Mouse (Mus musculus): Measurements from ENCODE around the gene Fancc. TPM values are rescaled to one million over a fixed set of nuclear protein-coding genes. Genes with fewer than 3 reads are reported as not detected.

The Fancc gene
- polyA plus RNA-seq, 1 experiment = 9.7 TPM

GRCm38 (mm10) chr13:63350076-63350475, 147.0 kb downstream of the Fancc start:
- TF ChIP-seq POLR2A (IDR thresholded peaks at IDR 0.05; ENCODE audit: control insufficient read depth, low read depth, low read length) (no peak), CTCF (IDR thresholded peaks at IDR 0.05; ENCODE audit: control insufficient read depth, insufficient read depth, insufficient replicate concordance, low read depth, low read length) (no peak)
- Histone ChIP-seq H3K36me3 (ENCODE audit: control insufficient read depth, insufficient read depth, low read length) (no peaks in the 10 kb centered on the region), H3K4me1 (ENCODE audit: control insufficient read depth, insufficient read depth, low read length) (no peaks in the 10 kb centered on the region), H3K27me3 (ENCODE audit: control insufficient read depth, insufficient read depth, low read length) (no peaks in the 10 kb centered on the region), H3K4me3 (ENCODE audit: control insufficient read depth, low read depth, low read length) (no peak overlapping the region), H3K27ac (ENCODE audit: control insufficient read depth, insufficient read depth, low read depth, low read length) (no peak overlapping the region)

DNA sequence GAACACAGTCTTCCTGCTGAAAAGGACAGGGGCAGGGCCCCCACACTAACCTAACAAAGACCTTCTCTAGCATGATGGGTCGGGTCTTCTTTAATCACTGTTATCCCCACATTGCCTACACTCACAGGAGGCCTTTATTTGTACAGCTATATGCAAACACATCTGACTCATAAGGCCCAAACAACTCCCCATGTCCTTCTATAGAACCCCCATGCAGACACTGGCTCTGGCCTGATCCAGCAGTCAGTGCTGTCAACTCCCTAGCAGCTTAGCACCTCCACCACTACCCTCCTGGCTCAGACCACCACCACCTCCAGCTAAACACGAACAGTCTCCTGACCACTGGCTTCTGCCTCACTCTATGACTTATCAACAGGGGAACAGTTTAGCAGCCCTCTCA, 149.4 kb downstream of the Fancc start:
- TF ChIP-seq CTCF (IDR thresholded peaks at IDR 0.05; ENCODE audit: control insufficient read depth, insufficient read depth, insufficient replicate concordance, low read depth, low read length) (no peak), POLR2A (IDR thresholded peaks at IDR 0.05; ENCODE audit: control insufficient read depth, low read depth, low read length) (no peak)
- H3K27ac ChIP-seq (ENCODE audit: control insufficient read depth, insufficient read depth, low read depth, low read length) = no peak overlapping the region
- H3K36me3 ChIP-seq (ENCODE audit: control insufficient read depth, insufficient read depth, low read length) = no peaks in the 10 kb centered on the region
- H3K27me3 ChIP-seq (ENCODE audit: control insufficient read depth, insufficient read depth, low read length) = no peaks in the 10 kb centered on the region
- no peak overlapping the region for H3K4me3 ChIP-seq (ENCODE audit: control insufficient read depth, low read depth, low read length)
- no peaks in the 10 kb centered on the region for H3K4me1 ChIP-seq (ENCODE audit: control insufficient read depth, insufficient read depth, low read length)

- TF ChIP-seq CTCF (IDR thresholded peaks at IDR 0.05; ENCODE audit: control insufficient read depth, insufficient read depth, insufficient replicate concordance, low read depth, low read length) (no peak), POLR2A (IDR thresholded peaks at IDR 0.05; ENCODE audit: control insufficient read depth, low read depth, low read length) (no peak)
- H3K27ac ChIP-seq (ENCODE audit: control insufficient read depth, insufficient read depth, low read depth, low read length) = no peak overlapping the region
- H3K36me3 ChIP-seq (ENCODE audit: control insufficient read depth, insufficient read depth, low read length) = no peaks in the 10 kb centered on the region
- H3K4me3 ChIP-seq (ENCODE audit: control insufficient read depth, low read depth, low read length) = no peak overlapping the region
- H3K27me3 ChIP-seq (ENCODE audit: control insufficient read depth, insufficient read depth, low read length) = no peaks in the 10 kb centered on the region
- no peaks in the 10 kb centered on the region for H3K4me1 ChIP-seq (ENCODE audit: control insufficient read depth, insufficient read depth, low read length)
Observed at GRCm38 (mm10) chr13:63345476-63346225, 151.4 kb downstream of the Fancc start.

GRCm38 (mm10) chr13:63344481-63344880, 152.6 kb downstream of the Fancc start:
- no peak overlapping the region for H3K4me3 ChIP-seq (ENCODE audit: control insufficient read depth, low read depth, low read length)
- no peaks in the 10 kb centered on the region for H3K27me3 ChIP-seq (ENCODE audit: control insufficient read depth, insufficient read depth, low read length)
- TF ChIP-seq CTCF (IDR thresholded peaks at IDR 0.05; ENCODE audit: control insufficient read depth, insufficient read depth, insufficient replicate concordance, low read depth, low read length) (no peak), POLR2A (IDR thresholded peaks at IDR 0.05; ENCODE audit: control insufficient read depth, low read depth, low read length) (no peak)

GRCm38 (mm10) chr13:63342781-63343180, 154.3 kb downstream of the Fancc start:
- H3K36me3 ChIP-seq (ENCODE audit: control insufficient read depth, insufficient read depth, low read length) = no peaks in the 10 kb centered on the region
- H3K27ac ChIP-seq (ENCODE audit: control insufficient read depth, insufficient read depth, low read depth, low read length) = no peak overlapping the region
- no peaks in the 10 kb centered on the region for H3K4me1 ChIP-seq (ENCODE audit: control insufficient read depth, insufficient read depth, low read length)
- H3K4me3 ChIP-seq (ENCODE audit: control insufficient read depth, low read depth, low read length) = no peak overlapping the region
- no peak for TF ChIP-seq CTCF (IDR thresholded peaks at IDR 0.05; ENCODE audit: control insufficient read depth, insufficient read depth, insufficient replicate concordance, low read depth, low read length)
- TF ChIP-seq POLR2A (IDR thresholded peaks at IDR 0.05; ENCODE audit: control insufficient read depth, low read depth, low read length) = no peak
- no peaks in the 10 kb centered on the region for H3K27me3 ChIP-seq (ENCODE audit: control insufficient read depth, insufficient read depth, low read length)

More at GRCm38 (mm10) chr13:63344481-63344880, 152.6 kb downstream of the Fancc start:
- H3K27ac ChIP-seq (ENCODE audit: control insufficient read depth, insufficient read depth, low read depth, low read length) = no peak overlapping the region
- H3K4me1 ChIP-seq (ENCODE audit: control insufficient read depth, insufficient read depth, low read length) = no peaks in the 10 kb centered on the region
- no peaks in the 10 kb centered on the region for H3K36me3 ChIP-seq (ENCODE audit: control insufficient read depth, insufficient read depth, low read length)

GRCm38 (mm10) chr13:63339946-63340345, 157.1 kb downstream of the Fancc start:
- no peaks in the 10 kb centered on the region for H3K27me3 ChIP-seq (ENCODE audit: control insufficient read depth, insufficient read depth, low read length)
- no peak overlapping the region for H3K27ac ChIP-seq (ENCODE audit: control insufficient read depth, insufficient read depth, low read depth, low read length)
- no peak for TF ChIP-seq CTCF (IDR thresholded peaks at IDR 0.05; ENCODE audit: control insufficient read depth, insufficient read depth, insufficient replicate concordance, low read depth, low read length)
- TF ChIP-seq POLR2A (IDR thresholded peaks at IDR 0.05; ENCODE audit: control insufficient read depth, low read depth, low read length) = no peak
- H3K4me1 ChIP-seq (ENCODE audit: control insufficient read depth, insufficient read depth, low read length) = no peaks in the 10 kb centered on the region
- no peaks in the 10 kb centered on the region for H3K36me3 ChIP-seq (ENCODE audit: control insufficient read depth, insufficient read depth, low read length)
- H3K4me3 ChIP-seq (ENCODE audit: control insufficient read depth, low read depth, low read length) = no peak overlapping the region

DNA sequence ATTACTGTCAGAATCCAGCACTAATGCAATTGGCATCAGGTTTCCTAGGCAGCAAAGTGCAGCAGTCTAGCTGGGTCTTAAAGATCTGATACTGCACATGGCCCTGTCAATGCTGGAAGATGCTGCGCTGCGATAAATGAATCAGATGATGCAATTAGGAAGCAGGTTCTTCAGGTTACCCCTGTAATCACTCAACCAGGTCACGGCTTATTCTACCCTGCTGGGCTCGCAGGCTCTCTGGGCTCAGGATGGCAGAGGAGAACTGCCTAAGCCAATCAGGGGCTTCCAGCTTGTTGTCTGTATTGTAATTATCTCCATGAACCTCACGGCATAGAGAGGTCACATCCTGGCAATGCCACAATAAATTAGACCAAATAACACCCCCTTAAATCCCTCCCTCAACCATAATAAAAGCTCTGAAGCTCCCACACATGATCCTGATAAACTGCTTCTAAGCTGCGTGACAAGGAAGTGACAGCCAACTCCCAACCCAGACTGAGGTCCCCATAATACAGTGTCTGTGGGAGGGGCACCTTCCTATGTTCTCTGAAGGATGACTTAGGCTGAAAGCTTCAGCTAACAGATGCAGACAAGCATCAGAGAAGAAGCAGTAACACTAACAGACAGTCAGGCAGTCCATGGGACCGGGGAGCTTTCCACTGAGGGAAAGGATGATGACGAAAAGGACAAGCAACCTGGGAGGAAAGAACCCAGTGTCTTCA, 159.7 kb downstream of the Fancc start:
- TF ChIP-seq CTCF (IDR thresholded peaks at IDR 0.05; ENCODE audit: control insufficient read depth, insufficient read depth, insufficient replicate concordance, low read depth, low read length) (no peak), POLR2A (IDR thresholded peaks at IDR 0.05; ENCODE audit: control insufficient read depth, low read depth, low read length) (no peak)
- no peak overlapping the region for H3K27ac ChIP-seq (ENCODE audit: control insufficient read depth, insufficient read depth, low read depth, low read length)
- H3K4me1 ChIP-seq (ENCODE audit: control insufficient read depth, insufficient read depth, low read length) = no peaks in the 10 kb centered on the region
- H3K36me3 ChIP-seq (ENCODE audit: control insufficient read depth, insufficient read depth, low read length) = no peaks in the 10 kb centered on the region
- no peaks in the 10 kb centered on the region for H3K27me3 ChIP-seq (ENCODE audit: control insufficient read depth, insufficient read depth, low read length)
- H3K4me3 ChIP-seq (ENCODE audit: control insufficient read depth, low read depth, low read length) = no peak overlapping the region

Measured in testis, adult 2 months (tissue).